Mouse (Mus musculus) Patski (cell line): ENCODE measurements around the gene Prss43. TPM values are rescaled to one million over a fixed set of nuclear protein-coding genes. Genes with fewer than 3 reads are reported as not detected.
"Not testable (repeated sequence)": the region's sequence is repeated elsewhere in the genome, so short reads cannot be mapped to it uniquely, and the experiment has no call there.

Source experiments
- ATAC-seq: fragments of 100-300 bp; one replicate; pipeline ENCODE4 v1.8.0; 2021
- CTCF ChIA-PET: fragments of 350-600 bp; sonication (Branson Sonifier 250); formaldehyde crosslinking; loops from one replicate; lab custom pipeline; 2022; ENCODE audit warnings: inconsistent platforms; lab: Charles Lee
- POLR2A ChIA-PET: fragments of 350-600 bp; sonication (Branson Sonifier 250); formaldehyde crosslinking; loops from one replicate; lab custom pipeline; 2022; ENCODE audit warnings: antibody characterized with exemption, inconsistent platforms; lab: Charles Lee
- DNase-seq: peaks from one replicate; pipeline ENCODE4 v3.0.0-alpha.2; 2011; ENCODE audit warnings: low read depth, low spot score
- H3K27me3 ChIP-seq: fragments of 371-371 bp; one replicate; pipeline ENCODE4 v1.5.1; 2021
- CTCF ChIP-seq: fragments of 100-300 bp; IDR thresholded peaks from one replicate; pipeline ENCODE4 v1.5.1; 2021
- in situ Hi-C: fragments of 300-500 bp; cut with MboI; formaldehyde crosslinking; loops from 3 replicates; pipeline ENCODE4 v1.11.1; 2018; ENCODE audit warnings: low pct_unique_long_range_greater_than_20kb, mixed read lengths
- polyA plus RNA-seq: library from polyadenylated mRNA; unstranded; gene quantifications from one replicate; pipeline ENCODE4 v1.2.3, GENCODE M21; 2021

The Prss43 gene
- polyA plus RNA-seq, 1 experiment from 2014 or later = not detected

DNA sequence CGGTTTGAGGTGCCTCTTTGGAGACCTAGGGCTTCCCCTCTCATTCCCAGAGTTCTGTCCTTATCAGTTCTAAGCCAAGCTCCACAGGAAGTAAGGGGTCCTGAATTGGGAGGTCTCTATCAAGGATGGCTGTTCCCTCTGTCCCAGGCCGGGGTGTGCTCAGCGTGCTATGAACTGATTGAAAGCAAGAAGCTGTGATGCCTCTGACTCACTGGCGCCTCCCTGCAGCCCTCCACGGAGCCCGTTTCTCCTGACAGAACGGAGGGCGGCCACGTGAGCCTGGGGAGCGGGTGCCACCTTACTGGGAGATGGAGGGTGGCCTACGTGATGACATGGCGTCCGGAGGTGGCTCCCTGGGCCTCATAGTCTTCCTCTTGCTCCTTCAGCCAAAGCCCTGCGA, 28.6 kb upstream of the Prss43 start, which contains the start of gene Prss42:
Gene Prss42 (plus strand): TSS at position 301 of the 400 bp plus-strand sequence.
- no peaks in the 10 kb centered on the region for H3K27me3 ChIP-seq
- DNase-seq (no peak), ATAC-seq (no peak)
- in situ Hi-C loops = no loop called here
- CTCF ChIA-PET = interaction anchor here (1.4 kb wide), 1 partner anchor 16 kb away, joined by 3 read pairs; no protein-coding TSS in a partner anchor
- no peak for TF ChIP-seq CTCF
- POLR2A ChIA-PET = no interaction called here

DNA sequence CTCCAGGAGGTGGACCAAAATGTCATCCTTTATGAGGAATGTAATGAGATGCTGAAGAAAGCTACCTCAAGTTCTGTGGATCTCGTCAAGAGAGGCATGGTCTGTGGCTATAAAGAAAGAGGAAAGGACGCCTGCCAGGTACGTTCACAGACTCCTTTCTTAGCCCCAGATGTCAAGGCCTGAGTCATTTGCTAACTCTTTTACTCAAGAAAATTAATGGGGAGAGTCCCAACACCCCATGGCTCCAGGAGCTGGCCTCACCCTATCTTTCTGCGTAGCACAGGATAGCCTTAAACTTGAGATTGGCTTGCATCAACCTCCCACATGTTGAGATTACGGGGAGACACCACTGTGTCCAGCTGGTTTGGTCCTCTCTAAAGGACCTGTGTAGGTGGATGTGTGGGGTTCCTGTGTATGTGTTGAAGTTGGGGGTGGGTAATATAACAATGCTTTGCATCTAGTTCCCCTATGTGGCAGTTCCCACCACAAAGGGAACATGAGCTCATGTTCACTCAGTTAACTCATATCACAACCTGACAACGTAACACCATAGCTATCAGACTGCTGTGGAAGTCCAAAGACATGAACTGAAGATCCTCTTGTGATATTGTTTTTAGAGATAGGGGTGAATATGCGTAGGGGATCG, 25.5 kb upstream of the Prss43 start:
- no peaks in the 10 kb centered on the region for H3K27me3 ChIP-seq
- in situ Hi-C loops = no loop called here
- CTCF ChIA-PET = interaction anchor here (0.7 kb wide), 1 partner anchor 21 kb away, joined by 3 read pairs; no protein-coding TSS in a partner anchor
- ATAC-seq = no peak
- TF ChIP-seq CTCF = no peak
- POLR2A ChIA-PET = no interaction called here
- DNase-seq = no peak

DNA sequence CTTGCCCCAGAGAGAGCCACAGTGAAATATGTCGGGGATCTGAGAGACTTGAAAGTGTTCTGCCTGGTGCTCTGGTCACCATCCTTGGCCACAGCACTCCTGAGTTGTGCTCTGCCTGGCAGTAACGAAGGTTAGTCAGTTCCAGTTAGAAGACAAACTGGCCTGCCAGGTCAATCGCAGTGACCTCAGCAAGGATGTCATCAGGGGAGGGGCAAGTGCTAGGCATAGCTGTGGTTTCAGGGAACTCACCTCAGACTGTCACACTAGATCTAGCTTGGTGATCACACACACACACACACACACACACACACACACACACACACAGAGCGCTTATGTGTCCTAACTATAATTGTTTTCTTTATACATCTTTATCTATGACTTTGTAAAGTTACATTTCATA, 23.2 kb upstream of the Prss43 start:
- no peak for TF ChIP-seq CTCF
- CTCF ChIA-PET = no interaction called here
- ATAC-seq = peak; percentile 39
- no peaks in the 10 kb centered on the region for H3K27me3 ChIP-seq
- DNase-seq = no peak
- in situ Hi-C loops = no loop called here
- POLR2A ChIA-PET = no interaction called here

DNA sequence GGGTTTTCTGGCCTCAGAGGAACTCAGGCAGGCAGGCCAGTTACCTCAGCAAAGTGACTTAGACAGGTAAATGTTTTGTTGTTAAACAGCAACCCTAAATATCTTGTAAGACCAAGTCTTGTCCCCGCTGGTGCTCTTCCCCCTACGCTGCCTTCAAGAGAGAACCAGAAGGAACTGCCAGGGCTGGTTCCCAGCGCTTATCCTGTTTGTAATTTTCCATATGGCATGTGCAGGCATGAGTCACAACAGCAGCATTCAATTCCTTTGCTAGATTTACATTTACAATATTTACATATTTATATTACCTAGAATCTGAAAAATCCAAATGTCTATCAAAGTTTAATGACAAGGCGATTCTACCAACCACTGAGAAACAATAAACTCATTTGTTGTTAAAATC, 16.4 kb upstream of the Prss43 start:
- CTCF ChIA-PET = no interaction called here
- ATAC-seq (no peak), DNase-seq (no peak)
- POLR2A ChIA-PET = no interaction called here
- in situ Hi-C loops = no loop called here
- TF ChIP-seq CTCF = no peak
- H3K27me3 ChIP-seq = no peaks in the 10 kb centered on the region

DNA sequence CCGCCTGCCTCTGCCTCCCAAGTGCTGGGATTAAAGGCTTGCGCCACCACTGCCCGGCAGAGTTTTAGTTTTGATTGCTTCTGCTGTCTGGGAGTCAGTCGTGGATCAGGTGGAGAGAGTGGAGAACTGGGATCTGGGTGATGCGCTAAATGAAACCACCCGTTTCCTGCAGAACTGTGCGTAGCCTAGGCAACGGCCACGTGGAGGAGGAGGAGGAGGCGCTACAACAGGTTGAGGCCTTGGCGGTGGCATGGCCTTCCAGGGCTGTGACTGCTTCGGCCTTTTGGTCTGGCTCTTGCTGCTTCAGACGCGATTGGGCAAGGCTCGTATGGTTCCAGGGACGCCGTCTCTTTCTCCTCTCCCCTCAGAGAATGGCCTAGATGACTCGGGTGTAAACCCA, 12.7 kb upstream of the Prss43 start, which contains the start of gene Prss44:
Gene Prss44 (plus strand): TSS at position 206 of the 400 bp plus-strand sequence.
- ChIA-PET POLR2A (no interaction called here), CTCF (no interaction called here)
- no peaks in the 10 kb centered on the region for H3K27me3 ChIP-seq
- DNase-seq = no peak
- TF ChIP-seq CTCF = no peak
- in situ Hi-C loops = no loop called here
- no peak for ATAC-seq

DNA sequence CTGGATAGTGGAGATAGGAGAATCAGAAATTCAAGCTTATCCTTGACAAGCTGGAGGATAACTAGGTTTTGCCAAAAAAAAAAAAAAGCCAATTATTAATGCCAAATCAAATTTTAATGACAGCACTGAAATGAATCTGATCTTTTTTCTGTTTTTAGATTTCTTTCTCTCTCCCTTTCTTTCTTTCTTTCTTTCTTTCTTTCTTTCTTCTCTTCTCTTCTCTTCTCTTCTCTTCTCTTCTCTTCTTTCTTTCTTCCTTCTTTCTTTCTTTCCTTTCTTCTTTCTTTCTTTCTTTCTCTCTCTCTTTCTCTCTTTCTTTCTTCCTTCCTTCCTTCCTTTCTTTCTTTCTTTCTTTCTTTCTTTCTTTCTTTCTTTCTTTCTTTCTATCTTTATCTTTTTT, 5.9 kb upstream of the Prss43 start:
- ATAC-seq, CTCF ChIA-PET, in situ Hi-C loops, DNase-seq, H3K27me3 ChIP-seq: not testable (repeated sequence)
- POLR2A ChIA-PET = interaction anchor here (0.6 kb wide), 1 partner anchor 469 kb away, joined by 3 read pairs; no protein-coding TSS in a partner anchor

DNA sequence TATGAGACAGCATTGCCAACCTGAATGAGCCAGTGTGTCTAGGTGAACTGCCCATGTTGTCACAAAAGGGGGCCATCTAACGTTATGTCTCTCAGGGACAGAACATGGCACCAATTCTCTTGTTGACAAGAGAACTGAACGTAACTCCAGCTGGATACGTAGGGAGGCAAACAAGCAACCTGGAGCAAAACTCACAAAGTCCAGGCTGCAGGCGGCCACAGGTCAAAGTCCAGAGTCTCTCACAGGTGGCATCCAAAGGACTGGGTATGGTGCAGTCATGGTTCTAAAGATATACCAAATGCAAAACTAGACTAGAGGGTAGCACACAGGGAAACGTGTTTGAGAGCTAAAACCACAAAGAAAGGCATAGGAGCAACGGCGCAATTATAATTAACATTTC, 5.1 kb upstream of the Prss43 start:
- no peak for ATAC-seq
- ChIA-PET CTCF (interaction anchor here (1.1 kb wide), 1 partner anchor 20 kb away, joined by 3 read pairs; no protein-coding TSS in a partner anchor), POLR2A (no interaction called here)
- no peaks in the 10 kb centered on the region for H3K27me3 ChIP-seq
- in situ Hi-C loops = no loop called here
- no peak for DNase-seq
- no peak for TF ChIP-seq CTCF

DNA sequence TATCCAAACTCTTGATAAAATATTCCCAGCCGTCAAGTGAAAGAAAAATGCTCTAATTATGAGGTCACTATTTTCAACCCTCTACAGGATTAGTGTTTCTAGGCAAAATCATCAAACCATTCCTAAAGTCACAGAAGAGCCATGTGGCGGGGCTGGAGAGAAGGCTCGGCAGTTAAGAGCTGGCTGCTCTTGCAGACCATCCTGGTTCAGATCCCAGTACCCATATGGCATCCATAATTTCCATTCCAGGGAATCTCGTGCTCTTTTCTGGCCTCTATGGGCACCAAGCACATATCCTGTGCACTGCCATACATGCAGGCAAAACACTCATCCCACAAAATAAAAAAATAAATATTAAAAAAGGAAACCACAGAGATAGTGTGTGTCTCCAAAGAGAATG, 1.1 kb upstream of the Prss43 start:
- ATAC-seq = no peak
- ChIA-PET CTCF (no interaction called here), POLR2A (no interaction called here)
- no peaks in the 10 kb centered on the region for H3K27me3 ChIP-seq
- in situ Hi-C loops = no loop called here
- no peak for TF ChIP-seq CTCF
- no peak for DNase-seq

DNA sequence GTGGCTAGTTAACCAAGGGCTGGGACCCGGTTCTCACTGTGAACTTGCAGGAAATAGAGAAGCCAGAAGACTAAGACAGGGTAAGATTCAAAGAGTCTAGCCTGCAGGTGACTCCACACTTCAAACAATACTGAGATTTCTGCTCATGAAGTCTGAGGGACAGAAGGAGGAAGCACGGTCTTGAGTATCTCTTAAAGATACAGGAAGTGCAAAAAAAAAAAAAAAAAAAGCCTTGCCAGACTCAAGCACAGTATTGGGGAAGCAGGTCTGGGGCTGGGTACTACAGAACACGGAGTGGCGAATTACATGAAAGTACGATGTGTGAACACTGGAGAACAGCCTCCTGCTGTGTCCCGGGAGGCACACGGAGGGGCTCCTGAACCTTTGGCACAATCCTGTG, 658 bp upstream of the Prss43 start:
- no peak for TF ChIP-seq CTCF
- POLR2A ChIA-PET = no interaction called here
- DNase-seq = no peak

DNA sequence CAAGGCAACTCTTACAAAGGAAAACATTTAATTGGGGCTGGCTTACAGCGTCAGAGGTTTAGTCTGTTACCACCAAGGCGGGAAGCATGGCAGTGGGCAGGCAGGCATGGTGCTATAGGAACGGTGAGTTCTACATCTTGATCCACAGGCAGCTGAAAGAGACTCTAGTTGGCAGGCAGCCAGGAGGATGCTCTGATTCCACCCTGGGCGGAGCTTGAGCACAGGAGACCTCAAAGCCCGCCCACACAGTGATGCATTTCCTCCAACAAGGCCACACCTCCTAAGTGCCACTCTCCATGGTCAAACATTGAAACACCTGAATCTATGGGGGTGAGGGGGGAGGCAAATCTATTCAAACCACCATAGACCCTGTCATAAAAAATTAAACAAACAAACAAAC, 6.5 kb downstream of the Prss43 start:
- no peaks in the 10 kb centered on the region for H3K27me3 ChIP-seq
- CTCF ChIA-PET = no interaction called here
- in situ Hi-C loops = no loop called here
- no peak for TF ChIP-seq CTCF
- ATAC-seq (no peak), DNase-seq (no peak)
- POLR2A ChIA-PET = no interaction called here

More for the DNA sequence above, 658 bp upstream of the Prss43 start:
- H3K27me3 ChIP-seq = no peaks in the 10 kb centered on the region
- in situ Hi-C loops = no loop called here
- CTCF ChIA-PET = no interaction called here
- no peak for ATAC-seq

DNA sequence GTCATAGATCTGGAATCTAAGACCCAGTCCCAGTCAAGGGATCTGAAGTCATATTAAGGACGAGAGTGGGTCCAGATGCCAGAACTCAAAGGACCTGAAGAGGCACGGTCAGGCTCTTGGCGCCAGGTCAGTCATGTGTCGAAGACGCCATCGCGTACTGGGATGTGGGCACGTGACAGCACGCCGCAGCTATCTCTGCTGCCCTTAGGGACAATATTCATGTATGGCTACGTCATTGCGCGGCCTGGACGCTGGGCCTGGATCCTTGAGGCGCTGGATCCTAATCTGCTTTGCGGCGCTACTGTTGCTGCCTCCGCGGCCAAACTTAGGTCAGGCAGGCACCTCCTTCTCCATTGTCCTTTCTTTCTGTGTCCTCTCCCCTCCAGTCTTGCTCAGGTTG, 7.9 kb downstream of the Prss43 start, which contains the start of gene Prss45:
Gene Prss45 (plus strand): TSS at position 178 of the 400 bp plus-strand sequence.
- POLR2A ChIA-PET = no interaction called here
- ATAC-seq = no peak
- no peaks in the 10 kb centered on the region for H3K27me3 ChIP-seq
- no peak for DNase-seq
- in situ Hi-C loops = no loop called here
- TF ChIP-seq CTCF = no peak
- CTCF ChIA-PET = no interaction called here

DNA sequence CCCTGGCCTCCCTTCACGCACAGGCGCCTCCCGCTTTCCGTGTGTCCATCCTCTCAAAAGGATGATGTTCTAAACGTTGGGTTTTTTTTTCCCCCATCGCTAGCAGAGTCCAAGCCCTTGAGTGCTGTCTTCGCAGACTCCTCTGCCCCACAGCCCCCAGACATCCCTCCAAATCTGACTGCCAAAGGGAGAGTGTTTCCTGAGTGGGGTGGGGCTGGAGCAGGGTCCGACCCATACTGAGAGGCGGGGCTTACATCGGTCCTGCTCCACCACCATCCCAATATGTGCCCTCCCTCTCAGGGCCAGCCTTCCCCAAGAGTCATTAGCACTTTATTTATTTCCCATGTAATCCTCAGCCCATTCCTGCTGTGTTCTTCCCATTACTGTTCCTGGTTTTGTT, 8.5 kb downstream of the Prss43 start:
- ChIA-PET POLR2A (no interaction called here), CTCF (no interaction called here)
- ATAC-seq (no peak), DNase-seq (no peak)
- H3K27me3 ChIP-seq = no peaks in the 10 kb centered on the region
- in situ Hi-C loops = no loop called here
- no peak for TF ChIP-seq CTCF
